Comparison of ENCODE assay signal across 23 mouse cellular contexts in genomic region chrX:140660731-140661130, GRCm38 (mm10). TPM values are rescaled to one million over a fixed set of nuclear protein-coding genes. Genes with fewer than 3 reads are reported as not detected.
DNase-seq lines count a peak whose midpoint lies in the region; ATAC-seq and TF ChIP-seq lines count a peak whose summit lies in the region.
"Had no signal": no experiment of that assay in that cellular context is flagged by ENCODE, and none has a peak within 500 bp of the region (broad histone marks: within the 10 kb centered on the region; RNA-seq: fewer than 3 reads in every experiment).

No protein-coding gene starts in this region.

- no peak for ATAC-seq in midbrain, postnatal 0 days (ENCODE audit: low FRiP score)
- ATAC-seq in midbrain, embryonic 13.5 days = no peak
- peak; percentile 42 for ATAC-seq in Patski
- ATAC-seq: CD4-positive, CD25-positive, alpha-beta regulatory T cell, adult 4 months; forebrain, embryonic 16.5 days; hindbrain, postnatal 0 days had no signal

- peak; percentile 6 for DNase-seq in midbrain, postnatal 0 days (ENCODE audit: low spot score)
- peak; percentile 25 for DNase-seq in CH12.LX (ENCODE audit: extremely low read depth)
- DNase-seq in Patski (ENCODE audit: low read depth, low spot score) = no peak
- no peak for DNase-seq in cerebellum, postnatal 4 days (ENCODE audit: low spot score in 2 of 2)
- DNase-seq in layer of hippocampus, adult 11-12 months (ENCODE audit: low spot score) = no peak
- DNase-seq: adrenal gland, postnatal 10 days; B cell, adult 2 months; cerebellum, adult 2 months; cerebellum, postnatal 14 days; gastrocnemius, postnatal 10 days; heart, adult 18-20 months; heart, postnatal 10 days; heart, postnatal 4 days; kidney, adult 18-20 months had no signal

- H3K27ac ChIP-seq in midbrain, postnatal 0 days (ENCODE audit: low read depth, low read length) = no peak overlapping the region
- no peak overlapping the region for H3K27ac ChIP-seq in midbrain, embryonic 13.5 days
- no peak overlapping the region for H3K27ac ChIP-seq in CH12.LX (ENCODE audit: insufficient read depth, low read depth)
- H3K27ac ChIP-seq: embryonic facial prominence, embryonic 13.5 days; heart, embryonic 10.5 days; hindbrain, embryonic 13.5 days; hindbrain, postnatal 0 days had no signal

- H3ac ChIP-seq in myocyte (ENCODE audit: control insufficient read depth, insufficient read length) = no peak overlapping the region

- TF ChIP-seq POLR2A in CH12.LX (IDR thresholded peaks at IDR 0.05; ENCODE audit: low read depth, low read length) (no peak), myocyte (IDR thresholded peaks at IDR 0.05; ENCODE audit: insufficient read length, low read depth) (no peak)

- TF ChIP-seq CTCF in midbrain, postnatal 0 days (IDR thresholded peaks at IDR 0.05) = no peak
- TF ChIP-seq CTCF in CH12.LX (conservative IDR thresholded peaks at IDR 0.05 in 1 of 2, IDR thresholded peaks at IDR 0.05 in 1 of 2; ENCODE audit: low read depth in 2 of 2, low read length in 2 of 2) (no peak), Patski (IDR thresholded peaks at IDR 0.05) (no peak)

- no peak for TF ChIP-seq RAD21 in CH12.LX (IDR thresholded peaks at IDR 0.05; ENCODE audit: low read depth, low read length)

- H3K27me3 ChIP-seq in midbrain, postnatal 0 days (ENCODE audit: insufficient read depth, low read length) = peaks cover 4% of the 10 kb centered on the region; the same call in 1 of the 2 replicates
- peaks cover 50% of the 10 kb centered on the region; the same call in 1 of the 2 replicates for H3K27me3 ChIP-seq in midbrain, embryonic 13.5 days
- H3K27me3 ChIP-seq in CH12.LX (replicated peaks) = no peaks in the 10 kb centered on the region
- peaks cover 18% of the 10 kb centered on the region for H3K27me3 ChIP-seq in Patski
- no peaks in the 10 kb centered on the region for H3K27me3 ChIP-seq in myocyte (ENCODE audit: control insufficient read depth, insufficient read depth, insufficient read length)

- no peaks in the 10 kb centered on the region for H3K9me3 ChIP-seq in midbrain, postnatal 0 days (ENCODE audit: low read length)
- no peaks in the 10 kb centered on the region for H3K9me3 ChIP-seq in midbrain, embryonic 13.5 days
- H3K9me3 ChIP-seq in CH12.LX (replicated peaks; ENCODE audit: low read length) = no peaks in the 10 kb centered on the region
- H3K9me3 ChIP-seq: embryonic facial prominence, embryonic 13.5 days; heart, embryonic 10.5 days; hindbrain, embryonic 13.5 days had no signal

- H3K4me3 ChIP-seq in midbrain, postnatal 0 days (ENCODE audit: low read depth, low read length) = no peak overlapping the region
- H3K4me3 ChIP-seq in midbrain, embryonic 13.5 days (replicated peaks) = no peak overlapping the region
- no peak overlapping the region for H3K4me3 ChIP-seq in CH12.LX (replicated peaks in 1 of 3; ENCODE audit: low read depth in 2 of 3, low read length in 2 of 3, poor library complexity in 1 of 3)
- H3K4me3 ChIP-seq in myocyte = no peak overlapping the region
- H3K4me3 ChIP-seq: embryonic facial prominence, embryonic 13.5 days; heart, embryonic 10.5 days; hindbrain, embryonic 13.5 days had no signal

- CTCF ChIA-PET in Patski (lab: Charles Lee) = no interaction called here

- POLR2A ChIA-PET in Patski (lab: Charles Lee) = no interaction called here

- H3K79me2 ChIP-seq in CH12.LX (replicated peaks; ENCODE audit: control insufficient read depth, extremely low read depth, insufficient read depth, poor library complexity, severe bottlenecking) (no peaks in the 10 kb centered on the region; the same call in 1 of the 2 replicates), myocyte (ENCODE audit: control insufficient read depth, insufficient read depth) (no peaks in the 10 kb centered on the region)

- H3K4me2 ChIP-seq in midbrain, postnatal 0 days (ENCODE audit: low read depth, low read length, poor library complexity, severe bottlenecking) = no peak overlapping the region
- no peak overlapping the region for H3K4me2 ChIP-seq in midbrain, embryonic 13.5 days (replicated peaks)
- no peak overlapping the region for H3K4me2 ChIP-seq in CH12.LX (ENCODE audit: insufficient read depth, low read depth, poor library complexity, severe bottlenecking)
- peak overlapping the region; percentile 62 for H3K4me2 ChIP-seq in myocyte (ENCODE audit: low read depth)
- H3K4me2 ChIP-seq: embryonic facial prominence, embryonic 13.5 days; hindbrain, embryonic 13.5 days had no signal

- dilution Hi-C loops in CH12.LX (cut with MboI; ENCODE audit: extremely low pct_ligation_motif_present, extremely low pct_unique_long_range_greater_than_20kb, low sequenced_read_pairs) = no loop called here

- no peaks in the 10 kb centered on the region for H3K4me1 ChIP-seq in midbrain, postnatal 0 days (ENCODE audit: insufficient read depth, low read length)
- no peaks in the 10 kb centered on the region for H3K4me1 ChIP-seq in midbrain, embryonic 13.5 days (replicated peaks)
- peaks cover 0 to 18% of the 10 kb centered on the region in 2 experiments; a peak in 2 of 4 replicates for H3K4me1 ChIP-seq in CH12.LX (ENCODE audit: control insufficient read depth in 1 of 2, insufficient read depth in 2 of 2)
- H3K4me1 ChIP-seq: embryonic facial prominence, embryonic 13.5 days; heart, embryonic 10.5 days; hindbrain, embryonic 13.5 days had no signal

- no peak overlapping the region for H3K9ac ChIP-seq in midbrain, postnatal 0 days (replicated peaks; ENCODE audit: low read length, poor library complexity, severe bottlenecking)
- no peak overlapping the region for H3K9ac ChIP-seq in midbrain, embryonic 13.5 days (replicated peaks)
- H3K9ac ChIP-seq in CH12.LX (ENCODE audit: insufficient read depth, low read depth) = no peak overlapping the region
- H3K9ac ChIP-seq: embryonic facial prominence, embryonic 13.5 days; hindbrain, embryonic 13.5 days had no signal

- in situ Hi-C loops in CH12.LX (cut with MboI; ENCODE audit: low pct_ligation_motif_present, low pct_unique_long_range_greater_than_20kb, low sequenced_read_pairs) = no loop called here
- in situ Hi-C loops in Patski (cut with MboI; ENCODE audit: low pct_unique_long_range_greater_than_20kb) = no loop called here

- WGBS in midbrain, postnatal 0 days = 24% methylated on average over 1 of the region's 1 CpGs
- WGBS in midbrain, embryonic 13.5 days = 41% methylated on average over 1 of the region's 1 CpGs

- no peak for TF ChIP-seq EP300 in CH12.LX (IDR thresholded peaks at IDR 0.05; ENCODE audit: low read length)

- H3K36me3 ChIP-seq in midbrain, postnatal 0 days (ENCODE audit: insufficient read depth, low read length) = no peaks in the 10 kb centered on the region
- H3K36me3 ChIP-seq in midbrain, embryonic 13.5 days = no peaks in the 10 kb centered on the region
- no peaks in the 10 kb centered on the region for H3K36me3 ChIP-seq in CH12.LX (replicated peaks in 1 of 2; ENCODE audit: control insufficient read depth in 1 of 2, insufficient read depth in 1 of 2, low read length in 1 of 2)
- no peaks in the 10 kb centered on the region for H3K36me3 ChIP-seq in myocyte (ENCODE audit: control insufficient read depth, insufficient read depth)
- H3K36me3 ChIP-seq: embryonic facial prominence, embryonic 13.5 days; heart, embryonic 10.5 days; hindbrain, embryonic 13.5 days had no signal

TF ChIP-seq in CH12.LX, 34 proteins besides CTCF, POLR2A, EP300 and RAD21:
- TF ChIP-seq ZNF384 (IDR thresholded peaks at IDR 0.05; ENCODE audit: low read depth, low read length) (peak; percentile 81), BHLHE40 (IDR thresholded peaks at IDR 0.05; ENCODE audit: low read depth, low read length) (no peak)

TF ChIP-seq in myocyte, 11 proteins besides CTCF, POLR2A, EP300 and RAD21:
- TF ChIP-seq TCF3 (IDR thresholded peaks at IDR 0.05; ENCODE audit: insufficient read length, low read depth) (no peak), TCF12 (IDR thresholded peaks at IDR 0.05; ENCODE audit: insufficient read depth, poor library complexity, severe bottlenecking) (no peak), SRF (IDR thresholded peaks at IDR 0.05; ENCODE audit: control insufficient read depth, insufficient read length, low read depth) (no peak), MAX (IDR thresholded peaks at IDR 0.05; ENCODE audit: low read depth) (no peak), POLR2AphosphoS2 (IDR thresholded peaks at IDR 0.05; ENCODE audit: insufficient read length, low read depth) (no peak), REST (IDR thresholded peaks at IDR 0.05; ENCODE audit: insufficient read depth, insufficient read length) (no peak), MYOD1 (IDR thresholded peaks at IDR 0.05; ENCODE audit: control insufficient read depth in 1 of 3, insufficient read length in 2 of 3, low read depth in 2 of 3) (no peak), USF1 (IDR thresholded peaks at IDR 0.05; ENCODE audit: low read depth) (no peak), E2F4 (IDR thresholded peaks at IDR 0.05; ENCODE audit: insufficient read depth) (no peak), CEBPB (IDR thresholded peaks at IDR 0.05; ENCODE audit: insufficient read depth, poor library complexity, severe bottlenecking) (no peak), MYOG (IDR thresholded peaks at IDR 0.05; ENCODE audit: control insufficient read depth in 1 of 3, insufficient read depth in 1 of 3, insufficient read length in 2 of 3, low read depth in 2 of 3) (no peak)

RNA-seq across cellular contexts. Expression of gene Mid2, which starts 3.7 kb away (rescaled TPM):
- total RNA-seq in midbrain, postnatal 0 days (2014; rRNA removed) = 30.1 and 34.2 TPM in 2 replicates
- polyA plus RNA-seq in midbrain, postnatal 0 days (2015; fragmentation: Nextera tagmentation; extraction: Ambion mirVana) = 5.0 and 5.5 TPM in 2 replicates
- polyA plus RNA-seq in midbrain, embryonic 13.5 days (2015; fragmentation: Nextera tagmentation; extraction: Ambion mirVana) = 3.4 and 3.9 TPM in 2 replicates
- 5.0 and 8.7 TPM in 2 replicates for total RNA-seq in CH12.LX (2012; rRNA removed)
- 4.1 and 4.3 TPM in 2 replicates for total RNA-seq in CH12.LX (2014; rRNA removed)
- 4.7 and 5.4 TPM in 2 replicates for polyA plus RNA-seq in CH12.LX (2012; ENCODE audit: insufficient read length, low read depth)
- 14.5 TPM for polyA plus RNA-seq in Patski (2021)
- 2.1 TPM for polyA plus RNA-seq in myocyte (2012; fragmentation: generic; extraction: Trizol)
- total RNA-seq: MEL had no signal

Comparison
In these comparisons a context has a peak if more than half of its experiments do, and no peak if none do; other contexts are left out.
1. DNase-seq: peak in midbrain, postnatal 0 days (single experiment) and CH12.LX (single experiment); none in Patski (single experiment), cerebellum, postnatal 4 days (0 of 2) and layer of hippocampus, adult 11-12 months (single experiment).